Mouse (Mus musculus) left cerebral cortex, postnatal 25 days (tissue): ENCODE measurements around the gene Lcn12. TPM values are rescaled to one million over a fixed set of nuclear protein-coding genes. Genes with fewer than 3 reads are reported as not detected.

Experiments used
- DNase-seq, 2 experiments: peaks; one replicate each; pipeline ENCODE4 v3.0.0; 2022; ENCODE audit warnings: low spot score in 2 of 2, mixed read lengths in 1 of 2
- intact Hi-C: fragments of 180-260 bp; cut with DNase I; formaldehyde crosslinking; loops from one replicate; pipeline ENCODE4 v1.15.1; 2025
- total RNA-seq, 2 experiments: library from RNA; stranded (reverse); gene quantifications; 2 replicates each; pipeline ENCODE4 v1.2.3; 2021

The Lcn12 gene
- total RNA-seq, 2 experiments from 2014 or later = not detected

DNA sequence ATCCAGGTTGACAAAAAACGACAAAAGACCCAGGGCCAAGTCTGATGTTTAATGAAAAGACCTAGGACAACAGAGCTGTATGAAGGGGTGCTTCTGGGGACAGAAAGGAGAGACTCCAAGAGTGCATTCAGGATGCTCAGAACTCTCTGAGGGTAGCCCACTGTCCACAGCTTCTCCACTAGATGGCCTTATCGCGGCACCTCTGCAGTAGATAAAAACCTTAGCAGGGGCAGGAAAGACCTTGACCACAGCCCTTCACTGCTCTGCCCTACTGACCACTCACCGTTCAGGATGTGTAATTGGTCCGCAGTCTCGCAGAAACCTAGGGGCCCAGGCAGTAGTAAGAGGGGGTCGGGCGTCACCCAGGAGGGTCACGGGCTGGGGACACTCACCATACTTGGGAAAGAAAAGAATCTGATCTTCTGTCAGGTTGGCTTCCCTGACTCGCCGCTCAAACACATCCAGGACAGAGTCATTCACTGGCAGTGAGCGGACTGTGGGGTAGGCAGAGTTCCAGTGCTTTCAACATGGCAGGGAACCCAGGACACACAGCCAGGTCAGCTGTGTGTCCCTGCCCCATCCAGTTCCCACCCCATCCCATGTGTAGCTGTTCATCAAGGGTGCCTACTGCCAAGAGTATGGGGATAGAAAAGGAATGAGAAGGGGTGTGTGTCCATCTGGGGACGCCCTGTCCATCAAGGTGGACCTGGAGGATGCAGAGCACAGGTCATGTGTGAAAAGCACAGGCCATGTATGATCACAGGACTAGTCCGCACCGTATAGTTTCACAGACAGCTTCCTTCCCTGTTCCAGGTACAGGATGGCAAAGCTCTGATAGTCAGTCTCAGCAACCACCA, 5.1 kb upstream of the Lcn12 start:
- intact Hi-C loops = no loop called here
- no peak for DNase-seq

DNA sequence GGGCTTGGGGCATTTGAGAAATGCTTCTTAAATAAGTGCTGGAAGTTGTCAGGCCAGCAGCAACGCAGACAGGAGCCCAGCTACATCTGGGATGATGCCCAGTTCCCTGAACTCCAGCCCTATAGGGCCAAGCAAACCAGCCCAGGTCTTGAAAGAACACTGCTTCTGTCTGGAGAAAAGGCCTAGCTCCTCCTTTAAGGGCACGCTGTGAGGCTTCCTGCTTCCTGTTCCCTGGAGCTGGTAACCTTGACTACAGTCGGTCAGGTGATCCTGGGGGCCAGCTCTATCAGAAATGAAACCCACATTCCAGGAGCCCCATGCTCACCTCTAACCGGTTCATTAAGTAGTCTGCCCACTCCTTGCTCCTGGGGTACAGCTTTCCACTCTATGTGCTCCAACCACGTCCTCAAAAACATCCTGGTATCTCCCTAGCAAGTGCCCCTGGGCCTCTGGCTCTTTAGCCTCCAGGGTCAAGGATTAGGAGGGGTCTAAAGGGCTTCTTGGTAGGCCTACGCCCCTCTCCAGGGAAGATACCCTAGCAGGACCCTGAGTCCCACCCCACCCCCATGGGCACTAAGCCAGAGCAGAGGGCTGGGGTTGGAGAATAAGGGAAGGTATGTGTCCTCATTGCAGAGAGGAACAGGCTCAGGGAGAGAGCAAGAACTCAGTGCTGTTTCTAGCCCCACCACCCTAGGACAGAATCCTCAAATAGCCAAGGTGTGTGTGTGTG, 4.3 kb upstream of the Lcn12 start:
- intact Hi-C loops = no loop called here
- DNase-seq = no peak

DNA sequence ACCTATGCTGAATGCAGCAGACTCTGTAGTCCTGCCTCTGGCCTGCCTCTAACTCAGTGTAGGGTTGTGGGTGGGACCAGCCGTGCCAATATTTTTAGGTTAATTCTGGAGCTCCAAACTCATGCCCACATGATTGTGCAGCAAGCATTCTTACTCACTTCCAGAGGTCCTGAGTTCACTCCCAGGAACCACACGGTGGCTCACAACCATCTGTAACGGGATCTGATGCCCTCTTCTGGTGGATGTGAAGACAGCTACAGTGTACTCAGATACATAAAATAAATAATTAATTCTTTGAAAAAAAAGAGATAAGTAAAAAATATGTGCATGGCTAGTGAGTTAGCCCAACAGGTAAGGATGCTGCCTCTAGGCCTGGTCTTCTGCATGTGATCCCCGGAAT, 2.8 kb upstream of the Lcn12 start:
- DNase-seq = peak; percentile 27 to 43
- intact Hi-C loops = no loop called here

- intact Hi-C loops = no loop called here
Observed at GRCm38 (mm10) chr2:25492988-25493387, 723 bp downstream of the Lcn12 start.

GRCm38 (mm10) chr2:25488671-25489068, 5.0 kb downstream of the Lcn12 start:
- DNase-seq = no peak
- intact Hi-C loops = loop anchor here (10.0 kb wide), 1 partner anchor 64 kb away; the partner anchor contains the start of genes Abca2 and Fut7

More at GRCm38 (mm10) chr2:25492988-25493387, 723 bp downstream of the Lcn12 start:
- no peak for DNase-seq

DNA sequence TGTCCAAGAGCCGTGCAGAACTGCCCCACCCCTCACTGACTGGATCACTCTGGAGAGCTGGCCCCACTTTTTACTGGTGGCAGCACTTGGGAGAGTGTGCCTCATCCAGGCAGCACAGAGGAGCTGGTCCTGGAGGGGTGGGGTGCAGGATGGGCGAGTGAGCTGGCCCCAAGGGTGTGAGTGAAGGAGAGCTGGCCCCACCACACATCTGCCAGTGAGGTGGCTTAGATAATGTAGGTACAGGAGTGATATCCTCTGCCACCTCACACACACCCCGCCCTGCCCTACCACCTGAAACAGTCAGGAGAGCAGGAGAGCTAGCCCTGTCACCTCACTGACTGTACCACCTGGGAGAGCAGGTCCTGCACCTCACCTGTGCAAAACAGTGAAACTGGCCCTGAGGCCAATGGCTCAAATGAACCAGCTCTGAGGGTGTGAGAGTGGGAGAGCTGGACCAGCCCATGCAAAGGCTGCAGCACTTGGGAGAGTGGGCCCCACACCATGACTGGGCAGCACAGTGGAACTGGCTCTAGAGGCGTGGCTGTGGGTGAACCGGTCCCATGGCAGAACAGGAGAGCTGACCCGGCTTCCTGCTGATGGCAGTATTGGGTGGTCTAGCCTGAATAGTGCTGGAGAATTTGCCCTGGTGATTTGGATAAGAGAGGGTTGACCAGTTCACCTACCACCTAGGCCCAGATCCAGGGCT, 5.6 kb downstream of the Lcn12 start:
- no peak for DNase-seq

DNA sequence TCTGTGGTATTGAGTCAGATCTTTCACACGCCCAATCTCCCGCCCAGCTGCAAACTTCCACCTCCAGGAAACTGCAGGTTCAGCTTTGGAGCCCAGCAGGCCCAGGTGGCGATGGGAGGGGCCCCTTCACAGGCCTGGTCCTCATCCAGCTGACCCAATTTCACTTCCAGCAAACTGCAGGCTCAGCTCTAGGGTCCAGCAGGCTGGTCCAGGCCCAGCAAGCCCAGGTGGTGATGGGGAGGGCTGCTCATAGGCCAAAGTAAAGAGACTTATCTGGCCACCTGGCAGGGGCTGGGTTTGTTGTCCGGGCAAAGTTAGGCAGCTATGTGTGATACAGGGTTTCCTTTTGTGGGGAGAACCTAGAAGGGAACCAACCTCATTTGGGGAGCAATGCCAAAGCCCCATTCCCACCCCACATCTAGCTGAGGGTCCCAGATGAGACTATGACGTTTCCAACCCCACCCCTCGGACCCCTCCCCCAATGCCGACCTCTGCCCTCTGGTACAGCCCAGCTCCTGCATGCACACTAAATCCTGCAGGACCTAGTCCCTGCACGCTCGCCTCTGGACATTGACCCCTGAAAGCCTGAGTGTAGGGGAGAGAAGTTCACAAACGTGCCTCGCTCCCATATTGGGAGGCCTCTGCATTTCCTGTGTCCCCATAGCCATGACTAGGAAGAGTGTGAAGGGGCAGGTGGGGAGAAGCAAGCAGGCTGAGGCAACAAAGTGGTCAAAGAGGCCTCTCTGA, 8.6 kb downstream of the Lcn12 start:
- no peak for DNase-seq
- intact Hi-C loops = loop anchor here (10.0 kb wide), 1 partner anchor 60 kb away; the partner anchor contains the start of genes Abca2 and Fut7

More for the DNA sequence above, 5.6 kb downstream of the Lcn12 start:
- intact Hi-C loops = loop anchor here (10.0 kb wide), 1 partner anchor 63 kb away; the partner anchor contains the start of genes Abca2 and Fut7

DNA sequence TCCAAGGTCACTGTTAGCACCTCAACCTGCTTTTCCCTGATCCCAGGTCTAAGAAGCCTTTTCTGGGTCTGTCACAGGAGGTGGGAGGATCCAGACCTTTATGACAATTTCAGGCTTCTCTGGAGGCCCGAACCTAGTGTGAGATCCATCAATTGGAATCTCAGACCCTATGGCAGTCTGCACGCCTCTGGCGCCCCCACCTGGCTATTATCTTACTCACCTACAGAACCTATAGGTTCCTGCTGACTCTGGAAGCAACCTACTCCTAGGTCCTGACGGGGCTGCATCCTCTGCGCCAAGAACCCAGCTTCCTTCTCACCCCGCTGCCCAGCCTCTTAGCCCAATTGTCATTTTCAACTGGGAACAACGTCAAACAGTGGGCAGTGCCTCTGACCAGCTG, 10.7 kb downstream of the Lcn12 start:
- no peak for DNase-seq
- intact Hi-C loops = loop anchor here (10.0 kb wide), 1 partner anchor 58 kb away; the partner anchor contains the start of genes Abca2 and Fut7

DNA sequence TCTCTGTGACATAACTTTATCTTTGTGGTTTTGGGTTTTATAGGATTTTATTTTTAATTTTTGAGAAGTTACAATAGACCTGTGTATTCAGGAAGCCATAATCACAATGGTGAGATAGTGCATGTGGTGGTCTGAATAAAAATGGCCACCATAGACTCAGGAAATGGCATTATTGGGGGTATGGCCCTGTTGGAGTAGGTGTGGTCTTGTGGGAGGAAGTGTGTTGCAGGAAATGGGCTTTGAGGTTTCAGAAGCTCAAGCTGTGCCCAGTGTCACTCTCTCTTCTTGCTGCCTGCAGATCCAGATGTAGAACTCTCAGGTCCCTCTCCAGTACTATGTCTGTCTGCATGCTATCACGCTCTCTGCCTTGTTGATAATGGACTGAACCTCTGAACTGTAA, 13.2 kb downstream of the Lcn12 start:
- DNase-seq = no peak
- intact Hi-C loops = loop anchor here (10.0 kb wide), 1 partner anchor 56 kb away; the partner anchor contains the start of genes Abca2 and Fut7

DNA sequence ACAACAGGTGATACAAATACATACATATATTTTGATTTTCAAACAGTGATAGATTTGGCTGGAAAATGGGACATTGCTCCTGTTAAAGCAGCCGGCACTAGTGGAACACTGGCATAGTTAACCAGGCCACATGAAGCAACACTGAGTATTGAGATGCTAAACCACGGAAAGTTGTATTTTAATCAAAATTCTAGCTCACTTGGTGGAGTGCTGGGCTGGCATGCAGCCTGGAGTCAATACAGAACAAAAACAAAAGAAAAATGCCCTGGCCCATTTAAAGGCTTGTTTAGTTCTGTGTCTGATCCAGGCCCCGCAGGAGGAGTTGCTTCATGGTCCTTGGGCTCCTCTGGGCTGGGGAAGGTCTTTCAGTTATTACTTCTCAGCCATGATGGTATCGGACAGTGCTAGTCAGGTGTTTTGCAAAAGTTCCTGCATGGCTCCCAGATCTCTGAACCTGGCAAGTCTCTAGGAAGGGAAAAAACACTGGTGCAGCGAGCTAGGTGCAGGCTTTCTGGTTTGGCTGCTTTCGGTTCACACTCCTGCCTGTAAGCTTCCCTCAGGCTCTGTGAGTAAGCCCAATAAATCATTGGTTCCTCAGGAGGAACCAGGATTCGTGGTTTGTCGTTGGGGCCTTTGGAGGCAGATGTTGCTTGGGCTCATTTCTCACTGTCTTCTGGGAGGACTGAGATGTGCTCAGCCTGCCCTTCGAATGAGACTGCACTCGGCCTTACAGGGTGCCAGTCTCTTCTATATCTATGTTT, 14.0 kb downstream of the Lcn12 start:
- no peak for DNase-seq
- intact Hi-C loops = loop anchor here (10.0 kb wide), 1 partner anchor 55 kb away; the partner anchor contains the start of genes Abca2 and Fut7

DNA sequence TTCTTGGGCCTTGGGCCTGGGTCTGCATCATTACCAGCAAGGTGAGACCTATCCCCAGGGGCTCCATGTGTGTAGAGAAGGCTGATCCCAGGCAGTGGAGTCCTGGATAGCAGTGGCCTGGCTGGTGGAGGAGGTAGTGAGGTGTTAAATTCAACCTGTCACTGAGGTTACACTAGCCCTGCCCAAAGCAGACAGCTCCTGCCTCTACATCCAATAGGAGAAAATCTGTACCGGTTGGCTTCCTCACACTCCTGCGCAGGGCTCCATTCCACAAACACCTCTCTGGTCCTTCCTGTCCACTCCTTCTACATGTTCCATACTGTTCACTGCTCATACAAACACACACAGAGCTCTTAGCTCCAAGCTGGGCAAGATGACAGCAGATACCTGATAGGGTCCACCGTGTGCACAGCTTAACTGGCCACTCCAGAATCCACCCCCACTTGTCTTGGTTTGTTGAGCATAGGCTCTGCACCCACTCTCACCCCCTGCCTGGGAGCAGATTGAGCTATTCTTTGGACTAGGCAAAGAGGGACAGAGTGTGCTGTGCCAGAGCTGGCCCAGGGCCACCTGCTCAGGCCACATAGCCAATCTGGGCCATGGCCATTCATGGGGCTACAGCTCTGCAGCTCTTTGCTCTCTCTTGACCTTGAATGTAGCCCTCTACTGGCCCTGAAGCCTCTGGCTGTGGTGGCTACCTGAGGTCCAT, 15.6 kb downstream of the Lcn12 start:
- intact Hi-C loops = no loop called here
- no peak for DNase-seq

- no peak for DNase-seq
- intact Hi-C loops = no loop called here
Observed at GRCm38 (mm10) chr2:25477541-25477940, 16.2 kb downstream of the Lcn12 start.

DNA sequence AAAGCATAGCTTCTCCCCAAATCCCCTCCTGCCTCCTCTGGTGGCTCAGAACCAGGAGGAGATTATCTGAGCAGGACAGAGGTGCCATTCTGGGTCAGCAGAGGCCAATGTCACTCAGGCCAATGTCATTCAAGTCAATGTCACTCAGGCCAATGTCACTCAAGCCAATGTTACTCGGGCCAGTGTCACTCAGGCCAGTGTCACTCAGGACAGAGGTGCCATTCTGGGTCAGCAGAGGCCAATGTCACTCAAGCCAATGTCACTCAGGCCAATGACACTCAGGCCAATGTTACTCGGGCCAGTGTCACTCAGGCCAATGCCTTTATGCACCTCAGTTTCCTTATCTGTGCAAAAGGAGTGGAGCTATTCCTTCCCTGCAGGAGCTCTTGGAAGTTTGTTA, 21.2 kb downstream of the Lcn12 start:
- intact Hi-C loops = no loop called here
- DNase-seq = no peak

GRCm38 (mm10) chr2:25469969-25470368, 23.7 kb downstream of the Lcn12 start, which contains the start of gene Ptgds:
Gene Ptgds, minus strand, starts transcription at chr2:25470046.
- DNase-seq = no peak
- intact Hi-C loops = no loop called here

GRCm38 (mm10) chr2:25468962-25469915, 24.5 kb downstream of the Lcn12 start:
- peak; percentile 42 for DNase-seq
- intact Hi-C loops = no loop called here

DNA sequence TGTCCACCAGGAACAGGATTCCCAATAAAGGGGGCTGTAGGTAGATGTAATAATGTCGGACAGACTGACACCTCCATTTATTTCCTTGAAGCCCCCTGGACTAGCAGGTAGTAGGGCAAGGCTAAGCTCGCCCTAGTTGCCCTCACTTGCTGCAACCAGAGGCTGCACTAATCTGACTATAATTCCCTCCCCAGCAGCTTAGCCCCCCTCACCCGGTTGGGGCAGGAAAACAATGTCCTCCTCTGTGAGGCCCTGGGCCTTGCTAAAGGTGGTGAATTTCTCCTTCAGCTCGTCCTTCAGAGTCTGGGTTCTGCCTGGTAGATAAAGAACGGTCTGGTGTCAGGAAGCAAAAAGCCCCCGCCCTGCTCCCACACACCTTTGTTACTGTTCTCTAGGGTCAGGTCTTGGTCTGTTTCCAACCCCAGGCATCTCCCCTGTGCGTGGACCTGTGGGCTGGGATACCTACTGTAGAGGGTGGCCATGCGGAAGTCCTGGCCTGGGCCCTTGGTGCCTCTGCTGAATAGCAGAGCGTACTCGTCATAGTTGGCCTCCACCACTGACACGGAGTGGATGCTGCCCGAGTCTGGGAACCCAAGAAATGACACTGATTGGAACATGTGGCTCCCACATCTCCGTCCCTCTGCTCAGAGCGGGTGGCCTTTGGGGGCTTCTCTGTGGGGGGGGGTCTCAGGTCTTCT, 26.0 kb downstream of the Lcn12 start:
- intact Hi-C loops = no loop called here
- DNase-seq = no peak
